Mouse (Mus musculus): Measurements from ENCODE around the gene Ntf3. TPM values are rescaled to one million over a fixed set of nuclear protein-coding genes. Genes with fewer than 3 reads are reported as not detected.

Gene Ntf3
- polyA plus RNA-seq, 1 experiment from 2014 or later: 5.5 TPM

GRCm38 (mm10) chr6:126100579-126100978 is 66.1 kb downstream of the Ntf3 start:
- 95% methylated on average over 1 of the region's 1 CpGs for WGBS
- H3K4me1 ChIP-seq (ENCODE audit: control insufficient read depth, insufficient read depth, low read depth, low read length): no peaks in the 10 kb centered on the region

GRCm38 (mm10) chr6:126097471-126097870 is 69.2 kb downstream of the Ntf3 start:
- Histone ChIP-seq H3K27ac (ENCODE audit: low read depth, low read length) (no peak overlapping the region), H3K36me3 (ENCODE audit: control insufficient read depth, insufficient read depth, low read length) (no peaks in the 10 kb centered on the region), H3K4me3 (ENCODE audit: low read length) (no peak overlapping the region), H3K27me3 (replicated peaks; ENCODE audit: control insufficient read depth, insufficient read depth, low read length) (no peaks in the 10 kb centered on the region), H3K4me2 (ENCODE audit: low read length) (no peak overlapping the region), H3K9ac (ENCODE audit: low read depth, low read length) (no peak overlapping the region), H3K9me3 (ENCODE audit: control insufficient read depth, low read length) (no peaks in the 10 kb centered on the region), H3K4me1 (ENCODE audit: control insufficient read depth, insufficient read depth, low read depth, low read length) (no peaks in the 10 kb centered on the region)
- 85% methylated on average over 5 of the region's 5 CpGs for WGBS
- ATAC-seq: no peak

More at GRCm38 (mm10) chr6:126100579-126100978, 66.1 kb downstream of the Ntf3 start:
- no peaks in the 10 kb centered on the region for H3K9me3 ChIP-seq (ENCODE audit: control insufficient read depth, low read length)
- no peak overlapping the region for H3K27ac ChIP-seq (ENCODE audit: low read depth, low read length)
- no peak overlapping the region for H3K4me2 ChIP-seq (ENCODE audit: low read length)
- ATAC-seq: no peak
- no peak overlapping the region for H3K9ac ChIP-seq (ENCODE audit: low read depth, low read length)
- H3K27me3 ChIP-seq (replicated peaks; ENCODE audit: control insufficient read depth, insufficient read depth, low read length): no peaks in the 10 kb centered on the region
- no peak overlapping the region for H3K4me3 ChIP-seq (ENCODE audit: low read length)
- no peaks in the 10 kb centered on the region for H3K36me3 ChIP-seq (ENCODE audit: control insufficient read depth, insufficient read depth, low read length)

- Histone ChIP-seq H3K4me2 (ENCODE audit: low read length) (no peak overlapping the region), H3K36me3 (ENCODE audit: control insufficient read depth, insufficient read depth, low read length) (no peaks in the 10 kb centered on the region), H3K9ac (ENCODE audit: low read depth, low read length) (no peak overlapping the region), H3K27ac (ENCODE audit: low read depth, low read length) (no peak overlapping the region), H3K9me3 (ENCODE audit: control insufficient read depth, low read length) (no peaks in the 10 kb centered on the region), H3K4me3 (ENCODE audit: low read length) (no peak overlapping the region), H3K4me1 (ENCODE audit: control insufficient read depth, insufficient read depth, low read depth, low read length) (no peaks in the 10 kb centered on the region), H3K27me3 (replicated peaks; ENCODE audit: control insufficient read depth, insufficient read depth, low read length) (no peaks in the 10 kb centered on the region)
- ATAC-seq: no peak
- WGBS: 71% methylated on average over 13 of the region's 13 CpGs
Observed at GRCm38 (mm10) chr6:126096085-126096484, 70.6 kb downstream of the Ntf3 start.

- no peaks in the 10 kb centered on the region for H3K36me3 ChIP-seq (ENCODE audit: control insufficient read depth, insufficient read depth, low read length)
- no peaks in the 10 kb centered on the region for H3K27me3 ChIP-seq (replicated peaks; ENCODE audit: control insufficient read depth, insufficient read depth, low read length)
- no peaks in the 10 kb centered on the region for H3K4me1 ChIP-seq (ENCODE audit: control insufficient read depth, insufficient read depth, low read depth, low read length)
- no peaks in the 10 kb centered on the region for H3K9me3 ChIP-seq (ENCODE audit: control insufficient read depth, low read length)
- no peak overlapping the region for H3K9ac ChIP-seq (ENCODE audit: low read depth, low read length)
- no peak for ATAC-seq
- WGBS: 83% methylated on average over 6 of the region's 6 CpGs
- no peak overlapping the region for H3K4me3 ChIP-seq (ENCODE audit: low read length)
- no peak overlapping the region for H3K4me2 ChIP-seq (ENCODE audit: low read length)
- no peak overlapping the region for H3K27ac ChIP-seq (ENCODE audit: low read depth, low read length)
Observed at GRCm38 (mm10) chr6:126095041-126095440, 71.7 kb downstream of the Ntf3 start.

- 78% methylated on average over 5 of the region's 5 CpGs for WGBS
- Histone ChIP-seq H3K9me3 (ENCODE audit: control insufficient read depth, low read length) (no peaks in the 10 kb centered on the region), H3K9ac (ENCODE audit: low read depth, low read length) (no peak overlapping the region), H3K27me3 (replicated peaks; ENCODE audit: control insufficient read depth, insufficient read depth, low read length) (no peaks in the 10 kb centered on the region), H3K4me2 (ENCODE audit: low read length) (no peak overlapping the region), H3K4me1 (ENCODE audit: control insufficient read depth, insufficient read depth, low read depth, low read length) (no peaks in the 10 kb centered on the region), H3K27ac (ENCODE audit: low read depth, low read length) (no peak overlapping the region), H3K36me3 (ENCODE audit: control insufficient read depth, insufficient read depth, low read length) (no peaks in the 10 kb centered on the region), H3K4me3 (ENCODE audit: low read length) (no peak overlapping the region)
- ATAC-seq: no peak
Observed at GRCm38 (mm10) chr6:126092026-126092425, 74.7 kb downstream of the Ntf3 start.

GRCm38 (mm10) chr6:126090063-126090462 is 76.6 kb downstream of the Ntf3 start:
- Histone ChIP-seq H3K4me3 (ENCODE audit: low read length) (no peak overlapping the region), H3K4me2 (ENCODE audit: low read length) (no peak overlapping the region), H3K27ac (ENCODE audit: low read depth, low read length) (no peak overlapping the region), H3K9me3 (ENCODE audit: control insufficient read depth, low read length) (no peaks in the 10 kb centered on the region), H3K4me1 (ENCODE audit: control insufficient read depth, insufficient read depth, low read depth, low read length) (no peaks in the 10 kb centered on the region), H3K36me3 (ENCODE audit: control insufficient read depth, insufficient read depth, low read length) (no peaks in the 10 kb centered on the region), H3K9ac (ENCODE audit: low read depth, low read length) (no peak overlapping the region), H3K27me3 (replicated peaks; ENCODE audit: control insufficient read depth, insufficient read depth, low read length) (no peaks in the 10 kb centered on the region)
- ATAC-seq: no peak
- 96% methylated on average over 1 of the region's 1 CpGs for WGBS

- Histone ChIP-seq H3K4me3 (ENCODE audit: low read length) (no peak overlapping the region), H3K4me2 (ENCODE audit: low read length) (no peak overlapping the region), H3K36me3 (ENCODE audit: control insufficient read depth, insufficient read depth, low read length) (no peaks in the 10 kb centered on the region), H3K9me3 (ENCODE audit: control insufficient read depth, low read length) (no peaks in the 10 kb centered on the region), H3K27me3 (replicated peaks; ENCODE audit: control insufficient read depth, insufficient read depth, low read length) (no peaks in the 10 kb centered on the region), H3K27ac (ENCODE audit: low read depth, low read length) (no peak overlapping the region), H3K4me1 (ENCODE audit: control insufficient read depth, insufficient read depth, low read depth, low read length) (no peaks in the 10 kb centered on the region), H3K9ac (ENCODE audit: low read depth, low read length) (no peak overlapping the region)
- WGBS: 95% methylated on average over 12 of the region's 12 CpGs
- ATAC-seq: no peak
Observed at GRCm38 (mm10) chr6:126088489-126089265, 78.0 kb downstream of the Ntf3 start.

- H3K36me3 ChIP-seq (ENCODE audit: control insufficient read depth, insufficient read depth, low read length): no peaks in the 10 kb centered on the region
- ATAC-seq: no peak
- no peaks in the 10 kb centered on the region for H3K9me3 ChIP-seq (ENCODE audit: control insufficient read depth, low read length)
- no peak overlapping the region for H3K4me2 ChIP-seq (ENCODE audit: low read length)
- H3K9ac ChIP-seq (ENCODE audit: low read depth, low read length): no peak overlapping the region
- H3K27me3 ChIP-seq (replicated peaks; ENCODE audit: control insufficient read depth, insufficient read depth, low read length): no peaks in the 10 kb centered on the region
- no peaks in the 10 kb centered on the region for H3K4me1 ChIP-seq (ENCODE audit: control insufficient read depth, insufficient read depth, low read depth, low read length)
- no peak overlapping the region for H3K4me3 ChIP-seq (ENCODE audit: low read length)
- WGBS: 75% methylated on average over 3 of the region's 3 CpGs
- no peak overlapping the region for H3K27ac ChIP-seq (ENCODE audit: low read depth, low read length)
Observed at GRCm38 (mm10) chr6:126086321-126086950, 80.3 kb downstream of the Ntf3 start.

- H3K36me3 ChIP-seq (ENCODE audit: control insufficient read depth, insufficient read depth, low read length): no peaks in the 10 kb centered on the region
- no peaks in the 10 kb centered on the region for H3K9me3 ChIP-seq (ENCODE audit: control insufficient read depth, low read length)
- no peak for ATAC-seq
- 84% methylated on average over 3 of the region's 3 CpGs for WGBS
- H3K27ac ChIP-seq (ENCODE audit: low read depth, low read length): no peak overlapping the region
- H3K4me2 ChIP-seq (ENCODE audit: low read length): no peak overlapping the region
- no peaks in the 10 kb centered on the region for H3K4me1 ChIP-seq (ENCODE audit: control insufficient read depth, insufficient read depth, low read depth, low read length)
- H3K9ac ChIP-seq (ENCODE audit: low read depth, low read length): no peak overlapping the region
- no peak overlapping the region for H3K4me3 ChIP-seq (ENCODE audit: low read length)
- no peaks in the 10 kb centered on the region for H3K27me3 ChIP-seq (replicated peaks; ENCODE audit: control insufficient read depth, insufficient read depth, low read length)
Observed at GRCm38 (mm10) chr6:126080531-126080930, 86.2 kb downstream of the Ntf3 start.
